ENCODE assay signal across 22 mouse cellular contexts in the genomic region with DNA sequence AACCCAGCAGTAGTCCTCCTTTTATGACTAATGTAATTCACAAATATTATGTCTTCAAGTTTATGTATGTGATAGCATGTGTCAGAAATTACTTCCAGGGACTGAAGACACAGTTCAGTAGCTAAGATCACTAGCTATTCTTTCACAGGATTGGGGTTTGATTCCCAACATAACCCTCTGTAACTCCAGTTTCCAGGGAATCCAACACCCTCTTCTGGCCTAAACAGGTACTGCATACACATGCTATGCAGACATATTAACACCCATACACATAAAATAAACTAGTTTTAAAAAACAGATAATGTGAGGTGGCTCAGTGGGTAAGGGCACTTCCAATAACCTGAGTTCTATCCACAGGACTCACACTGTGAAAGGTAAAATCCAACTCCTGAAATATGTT. TPM values are rescaled to one million over a fixed set of nuclear protein-coding genes. Genes with fewer than 3 reads are reported as not detected.
A peak's percentile ranks its signal among the peaks of the same experiment; 100 is the strongest.
DNase-seq lines count a peak whose midpoint lies in the region; ATAC-seq and TF ChIP-seq lines count a peak whose summit lies in the region.
"Had no signal": no experiment of that assay in that cellular context is flagged by ENCODE, and none has a peak within 500 bp of the region (broad histone marks: within the 10 kb centered on the region; RNA-seq: fewer than 3 reads in every experiment).

No protein-coding gene starts in this region.

- H3K36me3 ChIP-seq in G1E (replicated peaks) = no peaks in the 10 kb centered on the region
- H3K36me3 ChIP-seq: embryonic facial prominence, embryonic 13.5 days; forebrain, embryonic 10.5 days; stomach, embryonic 15.5 days had no signal

- no peak overlapping the region for H3K4me3 ChIP-seq in left cerebral cortex, adult 2 months
- no peak overlapping the region for H3K4me3 ChIP-seq in G1E (ENCODE audit: low read depth, low read length)
- H3K4me3 ChIP-seq: embryonic facial prominence, embryonic 13.5 days; forebrain, embryonic 10.5 days; stomach, embryonic 15.5 days had no signal

- peak; percentile 34 for TF ChIP-seq CTCF in left cerebral cortex, adult 2 months (IDR thresholded peaks at IDR 0.05)
- 0 out of 2 replicates have a peak, but pooled peaks have one; percentile 10 for TF ChIP-seq CTCF in G1E (IDR thresholded peaks at IDR 0.05; ENCODE audit: low read depth, low read length)

- intact Hi-C loops in left cerebral cortex, adult 2 months (cut with DNase I) = no loop called here

- no peak overlapping the region for H3K27ac ChIP-seq in left cerebral cortex, adult 2 months
- H3K27ac ChIP-seq: embryonic facial prominence, embryonic 13.5 days; forebrain, embryonic 10.5 days; stomach, embryonic 15.5 days had no signal

- peak; percentile 10 to 14 for DNase-seq in cerebellum, postnatal 10 days
- no peak for DNase-seq in cerebellum, adult 9-10 months
- no peak for DNase-seq in left cerebral cortex, adult 2 months (ENCODE audit: extremely low spot score in 1 of 2, low spot score in 2 of 2)
- no peak for DNase-seq in left cerebral cortex, adult 8-10 months (ENCODE audit: low spot score in 2 of 2)
- no peak for DNase-seq in G1E (ENCODE audit: low spot score)
- peak; percentile 18 for DNase-seq in naive thymus-derived CD4-positive, alpha-beta T cell, adult 2 months (ENCODE audit: low read depth)
- DNase-seq in heart, adult 8-10 months (ENCODE audit: low spot score) = no peak
- DNase-seq in right cerebral cortex, postnatal 36 days (ENCODE audit: low spot score in 2 of 2) = no peak
- DNase-seq: adrenal gland, postnatal 10 days; heart, postnatal 36 days; kidney, postnatal 4 days; thymus, postnatal 25 days had no signal

- peaks cover 6% of the 10 kb centered on the region; the same call in 1 of the 2 replicates for H3K27me3 ChIP-seq in G1E (ENCODE audit: insufficient read depth, low read length)
- H3K27me3 ChIP-seq: embryonic facial prominence, embryonic 13.5 days; stomach, embryonic 15.5 days had no signal

- no peak for ATAC-seq in G1E (ENCODE audit: extremely low read depth, insufficient number of reproducible peaks, low FRiP score, poor library complexity, severe bottlenecking)
- ATAC-seq: intestine, embryonic 16.5 days; lung, postnatal 0 days had no signal

- H3K9me3 ChIP-seq in G1E (replicated peaks) = no peaks in the 10 kb centered on the region
- H3K9me3 ChIP-seq: embryonic facial prominence, embryonic 13.5 days; forebrain, embryonic 10.5 days; stomach, embryonic 15.5 days had no signal

- H3K4me1 ChIP-seq in G1E (ENCODE audit: insufficient read depth, low read depth, low read length) = no peaks in the 10 kb centered on the region
- H3K4me1 ChIP-seq: embryonic facial prominence, embryonic 13.5 days had no signal

RNA-seq across cellular contexts. Expression of a gene that starts 27.4 kb away (rescaled TPM):
- 10 to 100 TPM; 36.3 to 38.3 TPM for total RNA-seq in left cerebral cortex, adult 2 months (2021)
- 10 to 100 TPM; 37.6 to 42.0 (median 39.5) TPM for total RNA-seq in left cerebral cortex, adult 8-10 months (2022)
- 50.8 and 56.1 TPM in 2 replicates for total RNA-seq in G1E (2014; fragmentation: Nextera tagmentation)
- 62.1 and 74.0 TPM in 2 replicates for total RNA-seq in G1E (2017)
- 0.96 and 1.6 TPM in 2 replicates for polyA plus RNA-seq in G1E (2012)
- total RNA-seq in heart, adult 8-10 months (2022) = 10 to 100 TPM; 36.1 to 46.0 (median 41.1) TPM

RNA-seq across cellular contexts. Expression of a gene that starts 40.2 kb away (rescaled TPM):
- not detected for total RNA-seq in left cerebral cortex, adult 2 months (2021)
- total RNA-seq in left cerebral cortex, adult 8-10 months (2022) = not detected
- total RNA-seq in G1E (2014; fragmentation: Nextera tagmentation) (not detected in 2 replicates), G1E (2017) (not detected in 2 replicates)
- not detected in 2 replicates for polyA plus RNA-seq in G1E (2012)
- not detected for total RNA-seq in heart, adult 8-10 months (2022)
- total RNA-seq: adrenal gland, postnatal 10 days; heart, postnatal 36 days; megakaryocyte-erythroid progenitor cell, adult 5-6 weeks had no signal
- polyA plus RNA-seq: embryonic facial prominence, embryonic 13.5 days; forebrain, embryonic 10.5 days; heart, embryonic 11.5 days; intestine, embryonic 16.5 days; limb, embryonic 14.5 days; lung, postnatal 0 days; neural tube, embryonic 11.5 days; small intestine, adult 2 months; stomach, embryonic 15.5 days had no signal

Comparison
In these comparisons a context has a peak if more than half of its experiments do, and no peak if none do; other contexts are left out.
1. DNase-seq: peak in cerebellum, postnatal 10 days (2 of 2) and naive thymus-derived CD4-positive, alpha-beta T cell, adult 2 months (single experiment); none in cerebellum, adult 9-10 months (single experiment), left cerebral cortex, adult 2 months (0 of 2), left cerebral cortex, adult 8-10 months (0 of 2), G1E (single experiment), heart, adult 8-10 months (single experiment) and right cerebral cortex, postnatal 36 days (0 of 2).